Mouse (Mus musculus): ENCODE data around the gene Dmtf1. TPM values are rescaled to one million over a fixed set of nuclear protein-coding genes. Genes with fewer than 3 reads are reported as not detected.

Dmtf1 gene
- polyA plus RNA-seq (2015; fragmentation: Illumina TruSeq; extraction: RNeasy Lipid Tissue Mini Kit (QIAGEN cat#74804); ENCODE audit: insufficient read depth, low replicate concordance): 107 TPM

GRCm38 (mm10) chr5:9161456-9162041 lies at the start of gene Dmtf1:
Dmtf1 (minus strand) TSS chr5:9161776.

DNA sequence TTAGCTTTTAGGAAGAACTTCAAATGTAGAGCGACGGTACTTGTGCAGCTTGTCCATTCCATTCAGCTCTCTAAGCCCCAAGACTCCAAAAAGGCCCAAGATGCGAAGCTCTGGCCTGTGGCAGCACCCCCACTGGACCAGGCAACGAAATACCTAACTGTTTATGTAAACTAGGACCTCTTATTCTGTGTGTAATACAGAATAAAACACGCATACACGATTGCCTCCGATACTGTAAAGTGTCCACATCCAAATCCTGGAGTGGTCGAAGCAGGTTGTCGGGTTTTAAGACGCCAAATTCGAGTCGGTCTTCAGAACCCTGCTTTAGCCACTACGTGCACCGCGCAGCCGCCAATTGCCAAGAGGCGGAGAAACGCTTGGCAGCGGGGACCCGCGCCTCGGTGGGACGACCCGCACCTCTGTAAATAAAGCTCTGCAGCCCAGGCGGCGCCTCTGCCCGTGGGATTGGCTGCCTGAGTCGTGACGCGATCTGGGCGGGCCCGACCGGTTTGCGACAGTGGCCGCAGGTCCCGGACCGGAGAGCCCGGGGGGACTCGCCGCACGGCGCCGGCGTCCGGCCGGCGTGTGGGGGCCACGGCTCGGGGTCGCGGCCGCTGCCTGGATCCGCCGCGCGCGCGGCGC lies 61.2 kb downstream of the Dmtf1 start, which contains the start of gene Tmem243:
TSS of gene Tmem243 (plus strand) at position 462 of the 642 bp plus-strand sequence.

Other genes with a start within 250 kb of the Dmtf1 start
- 46.4 TPM for gene Crot, start 164.5 kb downstream of the Dmtf1 start, polyA plus RNA-seq (2015; fragmentation: Illumina TruSeq; extraction: RNeasy Lipid Tissue Mini Kit (QIAGEN cat#74804); ENCODE audit: insufficient read depth, low replicate concordance)
- 178 TPM for gene Tmem243, start 61.1 kb downstream of the Dmtf1 start, polyA plus RNA-seq (2015; fragmentation: Illumina TruSeq; extraction: RNeasy Lipid Tissue Mini Kit (QIAGEN cat#74804); ENCODE audit: insufficient read depth, low replicate concordance)
- 0.28 TPM for gene 9330182L06Rik, start 104.3 kb upstream of the Dmtf1 start, polyA plus RNA-seq (2015; fragmentation: Illumina TruSeq; extraction: RNeasy Lipid Tissue Mini Kit (QIAGEN cat#74804); ENCODE audit: insufficient read depth, low replicate concordance)